Mouse (Mus musculus): ENCODE data around the gene Rsl24d1. TPM values are rescaled to one million over a fixed set of nuclear protein-coding genes. Genes with fewer than 3 reads are reported as not detected.

Gene Rsl24d1
- polyA plus RNA-seq, 1 experiment: 5.5 TPM

DNA sequence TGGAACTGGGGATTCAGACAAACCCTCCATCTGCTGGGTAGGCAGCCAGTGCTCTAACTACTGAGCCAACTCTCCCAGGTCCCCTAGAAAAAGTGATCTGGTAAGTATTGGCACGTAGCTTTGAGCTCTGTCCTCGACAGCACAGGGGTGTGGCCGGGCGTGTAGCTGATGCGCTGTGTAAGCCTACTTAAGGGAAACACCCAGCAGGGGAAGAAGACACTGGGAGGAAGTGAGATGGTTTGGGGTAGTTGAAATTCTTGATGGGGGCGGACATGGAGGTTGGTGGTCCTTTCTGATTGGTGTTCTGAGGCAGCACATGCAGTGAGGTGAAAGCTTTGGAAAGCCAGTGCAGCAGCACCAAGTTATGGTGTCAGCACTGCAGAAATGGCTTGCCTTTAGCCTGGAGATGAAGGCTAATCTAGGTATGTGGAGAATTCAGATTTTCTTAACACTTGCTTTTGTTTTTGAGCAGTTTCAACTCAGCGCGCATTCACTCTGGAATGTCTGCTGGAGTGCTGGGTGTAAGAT is 11.9 kb downstream of the Rsl24d1 start:
- H3K36me3 ChIP-seq (replicated peaks; ENCODE audit: low read length): peaks cover 94% of the 10 kb centered on the region

DNA sequence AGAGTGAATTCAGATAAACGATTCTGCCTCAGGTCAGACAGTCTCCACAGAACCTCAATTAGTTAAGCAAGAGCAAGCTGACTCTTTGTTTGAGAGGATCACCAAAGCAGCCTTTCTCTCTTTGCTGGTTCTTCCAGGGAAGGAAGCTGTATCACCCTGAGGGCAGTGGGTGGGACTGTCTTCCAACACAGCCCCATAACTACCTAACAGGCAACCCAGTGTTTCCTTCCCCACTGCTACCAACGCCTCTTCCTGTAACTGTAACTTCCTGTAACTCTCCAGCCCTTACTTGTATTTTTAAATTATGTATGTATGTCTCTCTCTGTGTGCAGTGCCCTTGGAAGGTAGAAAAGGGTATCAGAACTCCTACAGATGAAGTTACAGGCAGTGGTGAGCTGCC is 14.2 kb downstream of the Rsl24d1 start:
- H3K36me3 ChIP-seq (replicated peaks; ENCODE audit: low read length): peaks cover 90% of the 10 kb centered on the region
- no peaks in the 10 kb centered on the region for H3K27me3 ChIP-seq (replicated peaks)
- no peak overlapping the region for H3K4me3 ChIP-seq (replicated peaks)
- TF ChIP-seq FLI1 (IDR thresholded peaks at IDR 0.05; ENCODE audit: low read length) (no peak), GATA1 (IDR thresholded peaks at IDR 0.05; ENCODE audit: borderline replicate concordance, low read length) (no peak)
- peaks cover 33% of the 10 kb centered on the region for H3K4me1 ChIP-seq
- H3K9me3 ChIP-seq: no peaks in the 10 kb centered on the region

More for the DNA sequence above, 11.9 kb downstream of the Rsl24d1 start:
- Histone ChIP-seq H3K9me3 (no peaks in the 10 kb centered on the region), H3K4me3 (replicated peaks) (no peak overlapping the region), H3K4me1 (peaks cover 33% of the 10 kb centered on the region), H3K27me3 (replicated peaks) (no peaks in the 10 kb centered on the region)
- no peak for TF ChIP-seq GATA1 (IDR thresholded peaks at IDR 0.05; ENCODE audit: borderline replicate concordance, low read length)

DNA sequence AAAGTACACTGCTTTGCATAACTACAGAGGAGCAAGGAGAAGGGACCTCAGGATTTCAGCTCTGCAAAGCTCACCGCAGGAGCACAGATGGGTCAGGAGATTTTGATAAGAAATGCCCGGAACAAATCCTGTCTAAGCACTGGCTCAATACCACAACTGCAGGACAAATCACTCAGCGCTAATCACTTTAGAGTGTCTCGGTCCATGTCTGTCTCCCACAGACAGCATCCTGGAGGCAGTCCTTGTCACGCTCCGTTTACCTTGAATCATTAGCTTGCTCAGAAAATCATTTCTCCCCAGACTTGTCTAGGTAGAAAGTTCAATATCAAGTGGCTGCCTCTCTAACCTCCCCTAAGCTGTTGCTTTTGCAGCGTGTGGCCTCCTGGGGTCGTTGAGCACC is 16.6 kb downstream of the Rsl24d1 start:
- H3K4me3 ChIP-seq (replicated peaks): no peak overlapping the region
- H3K36me3 ChIP-seq (replicated peaks; ENCODE audit: low read length): peaks cover 72% of the 10 kb centered on the region
- no peaks in the 10 kb centered on the region for H3K27me3 ChIP-seq (replicated peaks)
- no peaks in the 10 kb centered on the region for H3K9me3 ChIP-seq
- TF ChIP-seq GATA1 (IDR thresholded peaks at IDR 0.05; ENCODE audit: borderline replicate concordance, low read length) (no peak), FLI1 (IDR thresholded peaks at IDR 0.05; ENCODE audit: low read length) (no peak)
- H3K4me1 ChIP-seq: peaks cover 22% of the 10 kb centered on the region

DNA sequence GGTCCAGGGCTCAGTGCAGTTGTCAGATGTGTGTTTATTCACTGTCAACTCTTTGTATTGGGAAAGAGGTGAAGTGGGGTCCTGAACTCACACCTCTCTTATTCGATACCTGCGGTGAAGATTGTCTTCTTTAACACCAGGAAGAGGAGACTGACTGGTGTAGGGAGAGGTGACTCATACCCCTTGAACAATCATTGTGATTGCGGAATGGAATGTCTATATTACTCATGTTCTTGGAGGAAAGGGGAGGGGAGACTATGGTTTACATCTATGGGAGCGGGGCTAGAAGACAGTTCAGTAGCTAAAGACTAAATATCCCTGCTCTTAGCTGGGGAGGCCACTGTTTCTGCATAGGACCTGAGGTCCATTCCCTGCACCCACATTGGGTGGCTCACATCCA is 17.3 kb downstream of the Rsl24d1 start:
- Histone ChIP-seq H3K36me3 (replicated peaks; ENCODE audit: low read length) (peaks cover 65% of the 10 kb centered on the region), H3K9me3 (no peaks in the 10 kb centered on the region), H3K4me3 (replicated peaks) (no peak overlapping the region), H3K4me1 (peaks cover 18% of the 10 kb centered on the region), H3K27me3 (replicated peaks) (no peaks in the 10 kb centered on the region)
- TF ChIP-seq FLI1 (IDR thresholded peaks at IDR 0.05; ENCODE audit: low read length) (no peak), GATA1 (IDR thresholded peaks at IDR 0.05; ENCODE audit: borderline replicate concordance, low read length) (no peak)

DNA sequence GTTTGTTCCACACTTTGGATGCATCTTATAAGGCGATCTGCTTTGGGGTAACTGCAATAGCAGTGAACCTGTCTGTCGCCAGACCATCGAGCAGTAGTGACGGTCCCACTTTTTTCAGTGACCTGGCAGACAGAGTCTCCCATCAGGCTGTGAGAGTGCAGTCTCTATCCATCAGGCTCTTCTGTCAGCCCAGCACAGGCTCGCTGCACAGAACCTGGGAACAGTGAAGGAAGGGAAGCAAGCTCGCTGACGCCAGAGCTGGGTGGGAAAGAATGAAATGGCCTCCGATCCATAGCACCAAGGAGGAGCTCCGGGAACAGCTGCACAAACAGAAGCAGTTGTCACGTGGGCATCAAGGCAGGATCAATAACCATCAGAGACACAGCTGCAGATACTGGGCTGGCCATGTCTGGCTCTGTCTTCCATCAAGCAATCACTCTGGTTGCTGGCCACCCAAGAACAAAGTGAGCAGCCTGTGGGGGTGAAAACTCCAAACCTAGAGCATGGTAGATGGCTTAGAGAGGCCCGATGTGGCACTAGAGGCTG is 24.2 kb downstream of the Rsl24d1 start:
- Histone ChIP-seq H3K4me1 (no peaks in the 10 kb centered on the region), H3K4me3 (replicated peaks) (no peak overlapping the region), H3K9me3 (no peaks in the 10 kb centered on the region), H3K36me3 (replicated peaks; ENCODE audit: low read length) (peaks cover 3% of the 10 kb centered on the region), H3K27me3 (replicated peaks) (peaks cover 3% of the 10 kb centered on the region)
- TF ChIP-seq GATA1 (IDR thresholded peaks at IDR 0.05; ENCODE audit: borderline replicate concordance, low read length): no peak
- TF ChIP-seq FLI1 (IDR thresholded peaks at IDR 0.05; ENCODE audit: low read length): no peak

DNA sequence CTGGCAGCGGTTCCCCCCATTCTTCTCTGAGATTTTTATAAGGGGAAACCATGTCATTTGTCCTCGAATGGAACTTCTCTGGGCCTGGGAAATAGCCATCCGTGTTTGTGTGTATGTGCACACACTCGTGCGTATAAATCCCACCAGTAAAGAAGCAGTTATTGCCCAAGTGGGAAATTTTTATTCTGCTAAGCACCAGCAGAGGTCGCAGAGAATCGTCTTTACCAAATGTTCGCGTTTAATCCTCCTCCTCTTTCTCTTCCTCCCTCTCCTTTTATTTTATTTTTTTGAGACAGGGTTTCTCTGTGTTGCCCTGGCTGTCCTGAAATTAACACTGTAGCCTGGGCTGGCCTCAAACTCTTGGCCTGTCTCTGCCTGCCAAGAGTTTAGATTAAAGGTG is 41.1 kb downstream of the Rsl24d1 start:
- no peak overlapping the region for H3K4me3 ChIP-seq (replicated peaks)
- peaks cover 4% of the 10 kb centered on the region for H3K4me1 ChIP-seq
- TF ChIP-seq GATA1 (IDR thresholded peaks at IDR 0.05; ENCODE audit: borderline replicate concordance, low read length): no peak
- no peak for TF ChIP-seq FLI1 (IDR thresholded peaks at IDR 0.05; ENCODE audit: low read length)
- H3K27me3 ChIP-seq (replicated peaks): peaks cover 5% of the 10 kb centered on the region
- no peaks in the 10 kb centered on the region for H3K36me3 ChIP-seq (replicated peaks; ENCODE audit: low read length)
- peaks cover 5% of the 10 kb centered on the region; the same call in 1 of the 2 replicates for H3K9me3 ChIP-seq

DNA sequence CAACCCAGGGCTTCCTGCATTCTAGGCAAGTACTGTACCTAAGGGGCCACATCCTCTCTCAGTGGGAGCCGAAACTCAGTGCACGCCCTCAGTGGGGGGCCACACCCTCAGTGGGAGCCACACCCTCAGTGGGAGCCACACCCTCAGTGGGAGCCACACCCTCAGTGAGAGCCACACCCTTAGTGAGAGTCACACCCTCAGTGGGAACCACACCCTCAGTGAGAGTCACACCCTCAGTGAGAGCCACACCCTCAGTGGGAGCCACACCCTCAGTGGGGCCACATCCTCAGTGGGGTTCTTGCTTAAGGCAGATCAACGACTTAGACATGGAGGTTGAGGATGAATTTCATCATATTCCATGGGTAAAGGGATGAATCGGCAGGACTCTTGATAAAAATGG is 44.7 kb downstream of the Rsl24d1 start:
- Histone ChIP-seq H3K4me3 (replicated peaks) (no peak overlapping the region), H3K9me3 (peaks cover 5% of the 10 kb centered on the region; the same call in 1 of the 2 replicates), H3K27me3 (replicated peaks) (peaks cover 5% of the 10 kb centered on the region), H3K4me1 (peaks cover 5% of the 10 kb centered on the region), H3K36me3 (replicated peaks; ENCODE audit: low read length) (no peaks in the 10 kb centered on the region)
- no peak for TF ChIP-seq GATA1 (IDR thresholded peaks at IDR 0.05; ENCODE audit: borderline replicate concordance, low read length)
- no peak for TF ChIP-seq FLI1 (IDR thresholded peaks at IDR 0.05; ENCODE audit: low read length)

DNA sequence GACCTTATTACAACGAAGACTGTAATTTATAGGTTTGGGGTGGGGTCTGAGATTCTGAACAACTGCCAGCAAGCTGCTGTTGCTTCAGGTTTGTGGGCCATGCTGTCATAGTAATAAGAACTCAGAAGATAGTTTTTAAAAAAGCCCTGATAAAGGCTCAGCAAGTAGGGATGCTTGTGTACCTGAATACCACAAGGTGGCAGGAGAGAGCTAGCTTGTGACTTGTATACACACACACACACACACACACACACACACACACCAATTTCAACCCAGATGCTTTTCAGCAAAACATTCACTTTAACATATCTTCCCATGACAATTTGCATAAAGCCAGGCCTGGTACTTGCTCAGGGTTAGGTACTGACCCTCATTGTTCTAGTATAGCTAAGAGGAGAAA is 46.0 kb downstream of the Rsl24d1 start:
- Histone ChIP-seq H3K27me3 (replicated peaks) (peaks cover 6% of the 10 kb centered on the region), H3K9me3 (peaks cover 5% of the 10 kb centered on the region; the same call in 1 of the 2 replicates)
- TF ChIP-seq FLI1 (IDR thresholded peaks at IDR 0.05; ENCODE audit: low read length) (no peak), GATA1 (IDR thresholded peaks at IDR 0.05; ENCODE audit: borderline replicate concordance, low read length) (no peak)

DNA sequence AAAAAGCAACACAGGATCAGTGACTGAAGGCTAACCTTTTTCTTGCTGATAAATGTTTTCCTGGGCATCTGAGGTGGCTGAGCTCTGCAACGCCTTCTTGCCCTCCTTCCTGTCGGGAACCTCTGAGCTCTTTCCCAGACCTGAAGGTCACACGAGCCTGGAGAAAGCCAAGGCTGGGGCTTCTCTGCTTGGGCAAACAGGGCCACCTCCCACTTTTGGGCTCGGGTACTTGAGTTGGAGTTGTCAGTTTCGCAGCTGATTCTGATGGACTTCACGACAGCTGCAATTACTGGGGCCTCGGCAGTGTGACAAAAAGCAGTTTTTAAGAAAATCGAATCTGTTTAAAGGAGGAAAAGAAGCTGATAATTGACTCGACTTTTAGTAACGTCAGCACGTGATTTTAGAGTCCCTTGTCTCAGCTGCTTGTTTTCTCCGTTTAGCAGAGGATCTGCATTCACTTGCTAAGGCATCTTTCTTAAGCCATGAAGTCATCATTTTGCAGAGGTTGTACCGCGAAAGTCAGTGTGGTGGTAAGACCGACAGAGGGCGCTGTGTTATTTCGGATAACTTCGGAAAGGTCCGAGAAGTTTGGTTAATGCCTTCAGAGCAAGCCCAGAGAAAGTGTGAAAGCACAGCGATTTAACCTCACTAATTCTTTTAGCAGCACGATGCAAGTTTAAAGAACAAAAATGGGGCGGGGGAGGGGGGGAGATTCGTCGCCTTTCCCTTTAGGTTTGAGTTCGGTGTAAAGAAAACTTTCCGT is 49.5 kb downstream of the Rsl24d1 start:
- Histone ChIP-seq H3K4me1 (peaks cover 18% of the 10 kb centered on the region), H3K36me3 (replicated peaks; ENCODE audit: low read length) (no peaks in the 10 kb centered on the region), H3K4me3 (replicated peaks) (peak overlapping the region; percentile 85), H3K9me3 (peaks cover 3% of the 10 kb centered on the region; the same call in 1 of the 2 replicates), H3K27me3 (replicated peaks) (peaks cover 9% of the 10 kb centered on the region)
- TF ChIP-seq GATA1 (IDR thresholded peaks at IDR 0.05; ENCODE audit: borderline replicate concordance, low read length) (no peak), FLI1 (IDR thresholded peaks at IDR 0.05; ENCODE audit: low read length) (no peak)

More for the DNA sequence above, 46.0 kb downstream of the Rsl24d1 start:
- no peak overlapping the region for H3K4me3 ChIP-seq (replicated peaks)
- peaks cover 14% of the 10 kb centered on the region for H3K4me1 ChIP-seq
- no peaks in the 10 kb centered on the region for H3K36me3 ChIP-seq (replicated peaks; ENCODE audit: low read length)

DNA sequence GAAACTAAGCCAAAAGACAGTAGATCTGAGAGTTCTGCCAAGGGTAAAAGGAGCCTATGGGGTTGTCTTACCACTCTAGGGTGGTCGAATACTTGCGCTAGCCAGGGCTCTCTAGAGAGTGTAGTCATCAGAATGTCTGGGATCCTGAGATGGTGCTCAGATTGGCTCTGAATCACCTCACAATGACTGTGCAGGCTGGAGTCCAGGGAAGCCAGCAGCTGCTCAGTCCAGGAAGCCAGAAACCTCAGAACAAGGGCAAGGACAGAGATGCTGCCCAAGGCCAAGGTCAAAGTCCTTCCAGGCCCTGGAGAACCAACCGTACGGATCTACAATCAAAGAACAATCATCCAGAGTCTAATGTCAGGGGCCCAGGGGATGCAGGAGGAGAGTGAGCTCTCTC is 52.4 kb downstream of the Rsl24d1 start:
- Histone ChIP-seq H3K36me3 (replicated peaks; ENCODE audit: low read length) (no peaks in the 10 kb centered on the region), H3K9me3 (peaks cover 11% of the 10 kb centered on the region), H3K4me3 (replicated peaks) (no peak overlapping the region), H3K27me3 (replicated peaks) (peaks cover 11% of the 10 kb centered on the region), H3K4me1 (peaks cover 18% of the 10 kb centered on the region)
- TF ChIP-seq FLI1 (IDR thresholded peaks at IDR 0.05; ENCODE audit: low read length) (no peak), GATA1 (IDR thresholded peaks at IDR 0.05; ENCODE audit: borderline replicate concordance, low read length) (no peak)

Other genes starting within 250 kb of the Rsl24d1 start
- gene Pygo1, start 187.8 kb upstream of the Rsl24d1 start, polyA plus RNA-seq (2012; ENCODE audit: insufficient read depth, low replicate concordance): not detected in 2 replicates
- not detected in 2 replicates for gene Dyx1c1, start 154.6 kb upstream of the Rsl24d1 start, polyA plus RNA-seq (2012; ENCODE audit: insufficient read depth, low replicate concordance)
- not detected in 2 replicates for gene Gm44503, start 154.6 kb upstream of the Rsl24d1 start, polyA plus RNA-seq (2012; ENCODE audit: insufficient read depth, low replicate concordance)
- gene Ccpg1os, start 128.0 kb upstream of the Rsl24d1 start, polyA plus RNA-seq (2012; ENCODE audit: insufficient read depth, low replicate concordance): 0.69 and 4.6 TPM in 2 replicates
- 0.58 and 3.9 TPM in 2 replicates for gene Ccpg1, start 128.0 kb upstream of the Rsl24d1 start, polyA plus RNA-seq (2012; ENCODE audit: insufficient read depth, low replicate concordance)
- gene Pigb, start 73.0 kb upstream of the Rsl24d1 start, polyA plus RNA-seq (2012; ENCODE audit: insufficient read depth, low replicate concordance): 0.79 and 1.1 TPM in 2 replicates
- gene Rab27a, start 68.6 kb upstream of the Rsl24d1 start, polyA plus RNA-seq (2012; ENCODE audit: insufficient read depth, low replicate concordance): 2.8 and 34.3 TPM in 2 replicates
- 0.10 TPM in 1 of 2 replicates, not detected in the other for gene Khdc3, start 11.6 kb upstream of the Rsl24d1 start, polyA plus RNA-seq (2012; ENCODE audit: insufficient read depth, low replicate concordance)
- gene Gm20509, start 11.0 kb upstream of the Rsl24d1 start, polyA plus RNA-seq (2012; ENCODE audit: insufficient read depth, low replicate concordance): 1.8 TPM in 1 of 2 replicates, not detected in the other